Mouse (Mus musculus): Measurements from ENCODE around the gene Zfp874b. TPM values are rescaled to one million over a fixed set of nuclear protein-coding genes. Genes with fewer than 3 reads are reported as not detected.
"Not testable (repeated sequence)": the region's sequence is repeated elsewhere in the genome, so short reads cannot be mapped to it uniquely, and the experiment has no call there.

Gene Zfp874b
- polyA plus RNA-seq (2015; fragmentation: Nextera tagmentation; extraction: Ambion mirVana), result 2.4 and 2.8 TPM in 2 replicates

DNA sequence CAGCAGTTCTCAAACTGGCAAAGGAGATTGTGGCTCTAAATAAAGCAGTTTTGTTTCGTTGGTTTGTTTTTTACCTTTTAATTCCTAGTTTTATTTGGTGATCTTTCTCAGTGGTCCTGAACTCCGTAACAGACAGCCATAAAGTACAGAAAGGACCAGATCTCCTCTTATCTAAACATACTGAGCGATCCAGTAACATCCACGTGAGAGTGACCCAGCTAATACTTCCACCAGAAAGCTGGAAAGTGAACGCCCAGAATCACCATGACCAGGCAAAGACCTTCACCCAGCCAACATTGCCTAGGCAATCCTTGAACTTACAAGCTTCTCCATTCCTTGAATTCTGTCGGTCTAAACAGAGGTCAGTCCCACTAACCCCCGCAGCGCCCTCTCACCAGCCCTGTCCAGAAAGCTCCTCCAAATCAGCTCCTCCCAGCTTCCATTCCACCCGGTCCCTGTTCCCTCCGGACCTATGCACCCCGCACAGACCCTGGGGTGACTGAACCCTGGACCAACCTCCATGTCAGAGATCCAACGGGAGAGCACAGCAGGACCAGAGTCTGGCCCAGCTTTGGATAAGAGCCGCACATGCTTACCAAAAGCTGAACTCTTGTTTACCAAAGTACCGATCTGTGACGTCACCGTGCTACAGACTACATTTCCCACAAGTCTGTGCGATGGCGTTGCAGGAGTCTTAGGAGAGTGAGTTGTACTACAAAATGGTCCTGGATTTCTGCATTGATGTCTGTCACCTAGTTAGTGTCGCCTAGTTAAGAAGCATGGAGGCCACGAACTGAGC lies at the start of gene Zfp874b:
Zfp874b (minus strand) TSS at position 634 of the 799 bp plus-strand sequence.
- peak; percentile 97 for ATAC-seq (replicated peaks; ENCODE audit: low FRiP score)
- Histone ChIP-seq H3K9ac (peak within 1 kb of the TSS; percentile 62), H3K4me2 (peak within 1 kb of the TSS; percentile 71), H3K4me3 (replicated peaks) (peak within 1 kb of the TSS; percentile 71), H3K27ac (peak within 1 kb of the TSS; percentile 60), H3K36me3 (peaks cover 17% of the 10 kb centered on the region), H3K4me1 (peaks cover 11% of the 10 kb centered on the region; the same call in 1 of the 2 replicates), H3K27me3 (no peaks in the 10 kb centered on the region), H3K9me3 (replicated peaks) (no peaks in the 10 kb centered on the region)
- WGBS, result 3% methylated on average over 20 of the region's 20 CpGs

DNA sequence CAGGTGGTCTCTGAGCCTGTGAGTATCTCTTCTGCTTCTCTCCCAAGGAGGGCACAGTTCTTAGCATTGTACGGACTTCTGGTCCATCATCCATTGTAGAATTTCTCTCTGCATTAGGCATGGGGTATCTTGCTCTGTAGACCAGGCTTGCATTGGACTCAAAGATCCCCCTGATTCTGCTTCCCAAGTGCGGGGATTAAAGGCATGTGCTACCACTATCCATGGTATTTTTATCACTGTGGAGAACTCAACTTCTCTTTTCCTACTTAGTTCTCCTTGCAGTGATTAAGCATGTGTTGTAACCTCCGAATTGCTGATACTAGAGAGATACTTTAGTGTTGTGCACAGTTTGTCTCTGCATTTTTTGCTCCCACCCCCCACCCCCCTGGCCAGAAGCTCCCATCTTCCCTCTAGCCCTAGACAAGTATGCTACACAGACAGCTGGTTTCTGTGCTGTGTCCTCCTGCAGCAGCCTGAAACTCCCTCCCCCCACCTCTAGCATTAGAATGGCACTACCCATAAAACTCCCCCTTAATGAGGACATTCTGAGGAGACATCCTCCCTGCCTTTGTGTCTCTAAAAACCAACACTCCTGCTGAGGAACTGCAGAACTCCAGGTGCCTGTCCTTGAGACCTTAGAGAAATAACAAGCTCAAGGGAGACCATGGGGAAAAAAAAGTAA lies 43.1 kb upstream of the Zfp874b start:
- Histone ChIP-seq H3K27ac (no peak overlapping the region), H3K36me3 (no peaks in the 10 kb centered on the region), H3K4me3 (replicated peaks) (no peak overlapping the region), H3K9me3 (replicated peaks) (no peaks in the 10 kb centered on the region), H3K4me2 (no peak overlapping the region), H3K4me1 (peaks cover 17% of the 10 kb centered on the region), H3K9ac (no peak overlapping the region), H3K27me3 (no peaks in the 10 kb centered on the region)
- 62% methylated on average over 3 of the region's 3 CpGs for WGBS
- no peak for ATAC-seq (replicated peaks; ENCODE audit: low FRiP score)

DNA sequence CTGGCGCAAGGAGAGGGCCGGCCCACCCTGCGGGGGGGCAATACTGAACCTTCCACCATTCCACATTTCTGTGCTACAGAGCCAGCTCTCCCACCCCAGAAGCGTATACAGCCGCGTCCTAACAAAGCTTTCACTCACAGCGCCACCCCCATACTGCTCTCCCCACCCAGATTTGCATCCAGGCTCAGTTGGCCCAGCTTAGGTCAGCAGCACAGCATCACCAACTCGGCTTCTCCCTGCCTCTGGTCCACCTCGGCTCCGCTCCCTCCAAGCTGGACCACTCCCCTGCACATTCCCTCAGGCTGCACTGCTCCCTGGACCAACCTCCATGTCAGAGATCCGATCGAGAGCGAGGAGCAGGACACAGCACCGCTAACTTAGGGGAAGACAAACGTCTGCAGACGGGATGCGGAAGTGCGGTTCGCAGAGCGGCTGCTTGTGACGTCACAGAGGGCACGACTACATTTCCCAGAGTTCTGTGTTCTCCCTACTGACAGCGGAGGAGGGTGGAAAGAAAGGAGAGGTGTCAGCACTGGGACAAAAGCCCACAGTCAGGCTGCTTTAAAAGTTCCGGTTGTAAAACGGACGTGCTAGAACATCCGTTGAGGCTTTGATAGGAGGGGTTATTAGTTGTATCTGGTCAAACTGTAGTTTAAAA lies 41.8 kb upstream of the Zfp874b start, which contains the start of the genes Gm26965 and Zfp87:
Gm26965 (minus strand) TSS at position 399 of the 658 bp plus-strand sequence.
Zfp87 (minus strand) TSS at position 425 of the 658 bp plus-strand sequence.
- Histone ChIP-seq H3K36me3 (peaks cover 7% of the 10 kb centered on the region; the same call in 1 of the 2 replicates), H3K4me3 (replicated peaks) (peak within 1 kb of the TSS; percentile 69), H3K9me3 (replicated peaks) (no peaks in the 10 kb centered on the region), H3K4me1 (peaks cover 17% of the 10 kb centered on the region), H3K4me2 (peak within 1 kb of the TSS; percentile 83), H3K9ac (peak within 1 kb of the TSS; percentile 57), H3K27me3 (no peaks in the 10 kb centered on the region), H3K27ac (peak within 1 kb of the TSS; percentile 72)
- peak; percentile 99 for ATAC-seq (replicated peaks; ENCODE audit: low FRiP score)
- under 1% methylated on average over 27 of the region's 27 CpGs for WGBS

DNA sequence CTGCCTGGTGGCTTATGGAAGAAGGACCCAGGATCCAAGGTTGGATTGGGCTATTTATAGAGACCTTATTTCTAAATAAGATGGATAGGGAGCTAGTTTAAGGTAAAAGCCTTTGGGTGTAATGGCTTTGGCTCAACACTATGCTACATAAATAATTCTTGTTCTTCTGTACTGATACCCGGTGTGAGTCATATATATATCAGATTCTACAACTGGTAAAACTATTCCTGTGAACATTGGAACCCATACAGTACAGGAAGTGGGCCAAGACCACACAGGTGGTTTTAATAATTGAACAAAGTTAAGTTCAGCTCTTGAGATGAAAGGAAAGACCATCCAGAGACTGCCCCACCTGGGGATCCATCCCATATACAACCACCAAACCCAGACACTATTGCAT lies 16.9 kb upstream of the Zfp874b start:
- ATAC-seq (replicated peaks; ENCODE audit: low FRiP score), result no peak
- no peak overlapping the region for H3K4me3 ChIP-seq (replicated peaks)

DNA sequence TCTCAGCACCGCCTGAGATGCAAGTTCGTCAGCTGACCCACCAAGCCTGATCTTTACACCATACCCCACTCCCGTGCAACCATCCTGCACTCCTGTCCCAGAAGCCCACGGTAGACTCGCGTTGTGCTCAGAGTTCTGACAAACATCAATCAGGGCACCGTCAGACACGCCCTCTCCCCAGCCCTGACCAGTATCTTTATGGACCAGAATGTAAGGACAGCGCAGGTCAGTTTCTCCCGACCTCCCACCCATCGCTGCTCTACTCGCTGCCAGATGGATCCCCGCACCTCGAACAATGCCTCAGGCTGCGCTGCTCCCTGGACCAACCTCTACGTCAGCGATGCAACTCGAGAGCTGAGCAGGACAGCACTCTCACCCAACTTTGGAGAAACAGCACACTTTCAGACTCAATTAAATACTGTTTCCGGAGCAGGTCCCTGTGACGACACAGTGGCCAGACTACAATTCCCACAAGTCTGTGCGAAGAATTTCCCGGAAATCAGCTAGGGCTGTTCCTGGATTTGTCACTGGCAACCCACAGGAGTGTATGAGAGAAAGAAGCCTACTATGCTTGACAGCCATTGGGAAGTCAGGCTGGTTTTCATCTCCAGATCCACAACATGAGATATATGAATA lies 16.1 kb upstream of the Zfp874b start, which contains the start of gene Zfp58:
Zfp58 (minus strand) TSS at position 472 of the 636 bp plus-strand sequence.
- WGBS, result 0% methylated on average over 22 of the region's 22 CpGs
- Histone ChIP-seq H3K9me3 (replicated peaks) (no peaks in the 10 kb centered on the region), H3K9ac (peak within 1 kb of the TSS; percentile 65), H3K4me1 (peaks cover 8% of the 10 kb centered on the region), H3K4me3 (replicated peaks) (peak within 1 kb of the TSS; percentile 85), H3K4me2 (peak within 1 kb of the TSS; percentile 64), H3K27ac (peak within 1 kb of the TSS; percentile 82), H3K36me3 (peaks cover 14% of the 10 kb centered on the region), H3K27me3 (no peaks in the 10 kb centered on the region)
- ATAC-seq (replicated peaks; ENCODE audit: low FRiP score), result peak; percentile 97

More for the DNA sequence above, 16.9 kb upstream of the Zfp874b start:
- H3K27me3 ChIP-seq, result no peaks in the 10 kb centered on the region
- H3K27ac ChIP-seq, result no peak overlapping the region
- H3K36me3 ChIP-seq, result peaks cover 9% of the 10 kb centered on the region; the same call in 1 of the 2 replicates
- no peaks in the 10 kb centered on the region for H3K9me3 ChIP-seq (replicated peaks)
- 74% methylated on average over 1 of the region's 1 CpGs for WGBS
- no peak overlapping the region for H3K9ac ChIP-seq
- H3K4me2 ChIP-seq, result no peak overlapping the region
- H3K4me1 ChIP-seq, result peaks cover 8% of the 10 kb centered on the region

DNA sequence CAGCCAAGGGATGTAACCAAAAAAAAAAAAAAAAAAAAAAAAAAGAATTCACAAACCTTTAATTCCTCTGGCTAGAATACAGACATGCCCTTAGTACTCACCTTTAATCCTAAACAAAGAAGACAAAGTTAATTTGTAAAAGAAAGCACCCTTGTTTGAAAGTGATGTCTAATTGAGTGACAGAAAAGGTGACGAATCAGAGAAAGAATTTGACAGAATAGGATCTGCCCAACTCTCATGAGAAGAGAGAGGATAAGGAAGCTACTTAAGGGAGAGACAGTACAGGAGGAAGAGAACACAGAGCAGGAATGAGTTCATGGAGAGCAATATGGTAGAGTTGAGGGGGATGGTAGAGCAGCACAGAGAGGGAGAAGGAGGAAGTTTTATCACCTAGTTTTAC lies 11.6 kb upstream of the Zfp874b start:
- Histone ChIP-seq H3K27me3 (no peaks in the 10 kb centered on the region), H3K4me1 (peaks cover 8% of the 10 kb centered on the region), H3K9me3 (replicated peaks) (peaks cover 12% of the 10 kb centered on the region), H3K36me3 (peaks cover 59% of the 10 kb centered on the region), H3K27ac (no peak overlapping the region), H3K4me3 (replicated peaks) (no peak overlapping the region), H3K4me2 (no peak overlapping the region), H3K9ac (no peak overlapping the region)
- WGBS, result 97% methylated on average over 1 of the region's 1 CpGs
- no peak for ATAC-seq (replicated peaks; ENCODE audit: low FRiP score)

DNA sequence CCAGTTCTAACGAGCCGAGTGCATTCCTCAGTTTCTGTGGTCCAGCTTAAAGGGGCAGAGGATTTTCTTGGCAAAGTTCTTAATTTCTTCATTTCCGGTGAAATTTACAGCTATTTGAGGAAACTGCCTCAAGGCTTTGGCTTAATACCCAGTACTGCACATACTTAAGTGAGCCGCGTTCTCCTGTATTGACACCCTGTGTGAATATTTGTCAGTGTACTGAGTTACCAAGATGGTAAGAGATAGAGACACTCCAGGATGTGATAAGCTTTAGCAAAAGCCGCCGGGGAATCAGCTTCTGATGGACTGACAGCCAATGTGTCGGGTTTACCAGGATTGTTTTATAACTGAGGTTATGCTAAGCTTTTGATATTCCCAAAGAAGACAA lies 360 bp upstream of the Zfp874b start:
- peak overlapping the region; percentile 71 for H3K4me2 ChIP-seq
- 44% methylated on average over 8 of the region's 8 CpGs for WGBS
- H3K27ac ChIP-seq, result peak overlapping the region; percentile 60; the same call in 1 of the 2 replicates
- peak overlapping the region; percentile 71 for H3K4me3 ChIP-seq (replicated peaks)
- peaks cover 11% of the 10 kb centered on the region; the same call in 1 of the 2 replicates for H3K4me1 ChIP-seq
- H3K9ac ChIP-seq, result peak overlapping the region; percentile 62
- H3K27me3 ChIP-seq, result no peaks in the 10 kb centered on the region
- peak; percentile 50; the same call in 1 of the 2 replicates for ATAC-seq (replicated peaks; ENCODE audit: low FRiP score)
- H3K36me3 ChIP-seq, result peaks cover 23% of the 10 kb centered on the region
- H3K9me3 ChIP-seq (replicated peaks), result no peaks in the 10 kb centered on the region

DNA sequence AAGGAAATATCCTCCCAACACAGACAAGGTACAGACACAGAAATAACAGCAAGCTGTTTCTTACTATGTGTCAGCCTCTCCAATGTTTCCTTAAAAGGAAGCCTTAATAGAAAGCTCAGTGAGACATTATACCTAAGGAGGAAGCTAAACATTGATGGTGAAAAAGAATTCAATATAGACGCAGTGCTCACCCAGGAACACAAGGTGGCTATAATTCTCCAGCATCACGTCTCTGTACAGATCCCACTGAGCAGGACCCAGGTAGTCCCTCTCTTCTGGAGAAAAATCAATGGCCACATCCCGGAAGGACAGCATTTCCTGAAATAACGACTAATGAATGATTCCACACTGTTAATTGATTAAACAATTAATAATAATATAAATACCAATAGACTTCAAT lies 2.5 kb downstream of the Zfp874b start:
- Histone ChIP-seq H3K9ac (no peak overlapping the region), H3K36me3 (peaks cover 8% of the 10 kb centered on the region; the same call in 1 of the 2 replicates), H3K4me1 (peaks cover 11% of the 10 kb centered on the region; the same call in 1 of the 2 replicates), H3K4me3 (replicated peaks) (no peak overlapping the region), H3K4me2 (no peak overlapping the region), H3K9me3 (replicated peaks) (no peaks in the 10 kb centered on the region), H3K27ac (no peak overlapping the region), H3K27me3 (no peaks in the 10 kb centered on the region)
- ATAC-seq (replicated peaks; ENCODE audit: low FRiP score), result no peak
- WGBS, result 64% methylated on average over 4 of the region's 4 CpGs

DNA sequence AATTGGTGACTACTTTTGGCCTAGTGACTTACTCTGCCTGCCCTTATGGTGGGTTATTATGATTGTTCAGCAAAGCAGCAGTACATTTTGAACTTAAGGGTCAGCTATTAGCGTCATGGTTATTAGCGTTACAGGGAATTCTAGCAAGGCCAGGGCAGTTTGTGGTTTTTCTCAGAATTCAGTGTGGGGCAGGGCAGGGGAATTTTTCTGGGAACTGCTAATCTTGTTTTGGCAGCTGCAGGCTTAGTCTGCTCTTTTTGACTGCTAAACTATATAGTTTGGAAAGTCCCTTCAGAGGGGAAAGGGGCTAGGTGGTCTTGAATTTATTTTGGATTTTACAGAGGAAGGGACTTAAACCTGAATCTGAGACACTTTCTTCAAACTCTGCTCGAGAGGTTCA lies 14.8 kb downstream of the Zfp874b start:
- H3K4me1 ChIP-seq, result no peaks in the 10 kb centered on the region
- 0 out of 2 replicates have a peak, but pooled peaks cover 5% of the 10 kb centered on the region for H3K9me3 ChIP-seq (replicated peaks)
- 90% methylated on average over 3 of the region's 3 CpGs for WGBS
- H3K27me3 ChIP-seq, result no peaks in the 10 kb centered on the region
- no peak overlapping the region for H3K9ac ChIP-seq
- H3K4me2 ChIP-seq, result no peak overlapping the region
- ATAC-seq (replicated peaks; ENCODE audit: low FRiP score), result no peak
- H3K4me3 ChIP-seq (replicated peaks), result no peak overlapping the region
- peaks cover 33% of the 10 kb centered on the region for H3K36me3 ChIP-seq
- H3K27ac ChIP-seq, result no peak overlapping the region

DNA sequence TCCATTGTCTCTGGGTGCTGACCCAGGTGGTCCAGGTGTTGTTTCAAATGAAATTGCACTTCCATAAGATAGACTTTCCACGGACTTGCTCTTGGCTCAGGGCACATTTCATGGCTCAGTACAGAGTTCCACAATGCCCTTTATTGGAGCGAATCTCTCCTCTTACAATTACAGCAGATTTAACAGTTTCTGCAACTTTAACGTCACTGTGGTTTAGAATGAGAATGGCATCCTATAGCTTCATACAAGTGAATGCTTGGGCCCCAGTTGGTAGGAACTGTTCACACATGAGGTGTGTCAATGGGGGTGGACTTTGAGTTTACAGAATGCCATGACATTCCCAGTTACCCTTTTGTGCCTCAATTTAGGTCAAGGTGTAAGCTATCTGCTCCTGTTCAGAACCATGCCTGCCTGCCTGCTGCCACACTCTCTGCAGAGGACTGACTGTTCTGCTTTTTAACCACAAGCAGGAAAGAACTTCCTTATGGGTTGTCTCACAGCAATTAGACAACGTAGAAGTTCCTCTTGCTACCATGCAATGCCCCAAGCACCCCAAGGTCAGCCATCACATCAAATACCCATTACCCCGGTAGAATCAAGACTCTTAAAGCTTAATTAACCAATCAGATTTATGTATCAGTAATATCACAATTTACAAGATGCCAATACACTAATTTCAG lies 20.4 kb downstream of the Zfp874b start:
- not testable (repeated sequence) for H3K27me3 ChIP-seq; H3K9ac ChIP-seq; ATAC-seq (replicated peaks; ENCODE audit: low FRiP score); H3K9me3 ChIP-seq (replicated peaks); H3K4me3 ChIP-seq (replicated peaks); H3K4me1 ChIP-seq; H3K36me3 ChIP-seq; H3K4me2 ChIP-seq; H3K27ac ChIP-seq
- WGBS, result 86% methylated on average over 3 of the region's 5 CpGs

DNA sequence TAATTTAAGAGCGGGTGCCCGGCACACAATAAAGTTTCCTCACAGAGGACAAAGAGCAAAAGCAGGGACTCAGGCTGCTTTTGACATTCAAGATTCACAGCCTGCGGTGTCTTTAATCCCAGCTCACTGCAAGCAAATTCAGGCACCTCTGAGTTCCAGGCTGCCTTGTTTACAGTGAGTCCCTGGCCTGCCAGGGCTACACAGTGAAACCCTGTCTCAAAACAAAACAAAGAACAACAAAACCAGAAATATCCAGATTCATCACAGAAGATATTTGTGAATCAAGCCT lies 32.1 kb downstream of the Zfp874b start:
- Histone ChIP-seq H3K9me3 (replicated peaks) (no peaks in the 10 kb centered on the region), H3K4me3 (replicated peaks) (peak overlapping the region; percentile 65), H3K36me3 (peaks cover 13% of the 10 kb centered on the region), H3K27ac (peak overlapping the region; percentile 66), H3K27me3 (no peaks in the 10 kb centered on the region), H3K4me2 (peak overlapping the region; percentile 79), H3K9ac (peak overlapping the region; percentile 59), H3K4me1 (0 out of 2 replicates have a peak, but pooled peaks cover 6% of the 10 kb centered on the region)
- WGBS, result 8% methylated on average over 3 of the region's 3 CpGs
- ATAC-seq (replicated peaks; ENCODE audit: low FRiP score), result peak; percentile 65

All from kidney, embryonic 15.5 days (tissue).